Mouse (Mus musculus) midbrain, postnatal 0 days (tissue): ENCODE data around the gene Tjp2. TPM values are rescaled to one million over a fixed set of nuclear protein-coding genes. Genes with fewer than 3 reads are reported as not detected.

Experiments used
- ATAC-seq: fragments of 200-750 bp; cut with Nextera tagmentation; 2 replicates; pipeline ENCODE4 v1.8.0; 2017; ENCODE audit warnings: moderate number of reproducible peaks, mild to moderate bottlenecking, moderate TSS enrichment, moderate library complexity; ENCODE audit not compliant: low FRiP score
- DNase-seq: peaks from one replicate; pipeline ENCODE4 v3.0.0-alpha.2; 2015; ENCODE audit warnings: low spot score
- H3K27ac ChIP-seq: fragments of 300-500 bp; sonication (generic); 2 replicates; pipeline ENCODE4 v1.5.1; 2014; ENCODE audit warnings: low read depth, mild to moderate bottlenecking, low read length, mixed read lengths
- H3K27me3 ChIP-seq: fragments of 300-500 bp; sonication (generic); 2 replicates; pipeline ENCODE4 v1.6.1; 2014; ENCODE audit warnings: low read length, control low read depth, mixed read lengths; ENCODE audit not compliant: insufficient read depth
- H3K36me3 ChIP-seq: fragments of 300-500 bp; sonication (generic); 2 replicates; pipeline ENCODE4 v1.6.1; 2014; ENCODE audit warnings: low read length, control low read depth, mixed read lengths; ENCODE audit not compliant: insufficient read depth
- H3K4me1 ChIP-seq: fragments of 300-500 bp; sonication (generic); 2 replicates; pipeline ENCODE4 v1.6.1; 2014; ENCODE audit warnings: mild to moderate bottlenecking, control low read depth, antibody characterized with exemption, low read length, mixed read lengths; ENCODE audit not compliant: insufficient read depth
- H3K4me2 ChIP-seq: fragments of 300-500 bp; sonication (generic); 2 replicates; pipeline ENCODE4 v1.6.1; 2014; ENCODE audit warnings: low read depth, mild to moderate bottlenecking, low read length, mixed read lengths; ENCODE audit not compliant: poor library complexity, severe bottlenecking
- H3K4me3 ChIP-seq: fragments of 300-500 bp; sonication (generic); 2 replicates; pipeline ENCODE4 v1.5.1; 2014; ENCODE audit warnings: low read depth, mild to moderate bottlenecking, low read length, moderate library complexity
- H3K9ac ChIP-seq: fragments of 300-500 bp; sonication (generic); replicated peaks from 2 replicates; pipeline ENCODE4 v1.6.1; 2014; ENCODE audit warnings: mild to moderate bottlenecking, low read length, moderate library complexity, mixed read lengths; ENCODE audit not compliant: poor library complexity, severe bottlenecking
- H3K9me3 ChIP-seq: fragments of 300-500 bp; sonication (generic); 2 replicates; pipeline ENCODE4 v1.6.1; 2016; ENCODE audit warnings: low read length, control low read depth
- CTCF ChIP-seq: IDR thresholded peaks from 2 replicates; pipeline ENCODE4 v1.5.1; 2016; ENCODE audit warnings: antibody characterized with exemption, mild to moderate bottlenecking
- WGBS: fragments of 180-500 bp; shearing (Covaris S2); extraction: QIAGEN DNeasy Blood & Tissue Kit; methylation state at CpG from one replicate; pipeline ENCODE4 v1.1.7; 2014; 5-methylcytosine and 5-hydroxymethylcytosine counted together
- polyA plus RNA-seq: library from polyadenylated mRNA; unstranded; fragments of >200 nt; fragmentation: Nextera tagmentation; extraction: Ambion mirVana; gene quantifications from 2 replicates; pipeline ENCODE4 v1.2.1, GENCODE M21; 2015
- total RNA-seq: library from RNA; depleted of rRNA; stranded (reverse); fragments of >200 nt; gene quantifications from 2 replicates; pipeline ENCODE4 v1.2.3, GENCODE M21; 2014

Gene Tjp2
- total and polyA plus RNA-seq, 2 experiments from 2014 or later: 11.2 to 18.7 TPM

DNA sequence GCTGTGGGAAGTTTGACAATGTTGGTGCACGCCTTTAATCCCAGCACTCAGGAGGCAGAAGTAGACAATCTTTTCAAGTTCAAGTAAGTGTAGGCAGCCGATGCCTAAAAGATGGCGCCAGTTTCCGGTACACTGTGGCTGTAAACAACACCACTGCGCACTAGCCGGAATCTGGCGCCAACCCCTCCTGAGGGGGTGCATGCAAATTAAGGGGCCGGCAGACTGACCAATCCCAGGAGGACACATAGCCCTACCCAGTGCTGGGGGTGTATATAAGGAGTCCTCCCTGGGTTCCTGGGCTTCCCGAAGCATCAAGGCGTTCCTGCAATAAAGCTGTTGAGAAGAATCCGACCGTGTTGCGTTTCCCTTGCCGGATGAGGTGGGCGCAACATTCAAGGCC is 15.3 kb downstream of the Tjp2 start:
- Histone ChIP-seq H3K9me3 (no peaks in the 10 kb centered on the region), H3K36me3 (no peaks in the 10 kb centered on the region), H3K9ac (no peak overlapping the region), H3K27ac (no peak overlapping the region), H3K4me1 (no peaks in the 10 kb centered on the region), H3K27me3 (no peaks in the 10 kb centered on the region), H3K4me2 (no peak overlapping the region), H3K4me3 (no peak overlapping the region)
- ATAC-seq: no peak
- no peak for DNase-seq
- 95% methylated on average over 15 of the region's 15 CpGs for WGBS
- no peak for TF ChIP-seq CTCF

DNA sequence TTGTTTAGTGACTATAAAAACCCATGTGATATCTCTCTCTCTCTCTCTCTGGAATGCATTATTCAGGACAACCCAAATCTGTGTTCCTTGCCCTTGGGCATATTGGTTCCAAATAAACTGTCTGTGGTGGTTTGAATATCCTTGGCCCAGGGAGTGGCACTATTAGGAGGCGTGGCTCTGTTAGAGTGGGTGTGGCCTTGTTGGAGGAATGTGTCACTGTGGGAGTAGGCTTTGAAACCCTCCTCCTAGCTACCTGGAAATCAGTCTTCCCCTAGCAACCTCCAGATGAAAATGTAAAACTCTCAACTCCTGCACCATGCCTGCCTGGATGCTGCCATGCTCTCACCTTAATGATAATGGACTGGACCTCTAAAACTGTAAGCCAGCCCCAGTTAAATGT is 16.9 kb downstream of the Tjp2 start:
- Histone ChIP-seq H3K27ac (no peak overlapping the region), H3K27me3 (no peaks in the 10 kb centered on the region), H3K4me3 (no peak overlapping the region), H3K4me1 (no peaks in the 10 kb centered on the region), H3K9me3 (no peaks in the 10 kb centered on the region), H3K9ac (no peak overlapping the region), H3K4me2 (no peak overlapping the region), H3K36me3 (no peaks in the 10 kb centered on the region)
- 74% methylated on average over 1 of the region's 1 CpGs for WGBS
- no peak for ATAC-seq
- no peak for TF ChIP-seq CTCF
- DNase-seq: no peak

DNA sequence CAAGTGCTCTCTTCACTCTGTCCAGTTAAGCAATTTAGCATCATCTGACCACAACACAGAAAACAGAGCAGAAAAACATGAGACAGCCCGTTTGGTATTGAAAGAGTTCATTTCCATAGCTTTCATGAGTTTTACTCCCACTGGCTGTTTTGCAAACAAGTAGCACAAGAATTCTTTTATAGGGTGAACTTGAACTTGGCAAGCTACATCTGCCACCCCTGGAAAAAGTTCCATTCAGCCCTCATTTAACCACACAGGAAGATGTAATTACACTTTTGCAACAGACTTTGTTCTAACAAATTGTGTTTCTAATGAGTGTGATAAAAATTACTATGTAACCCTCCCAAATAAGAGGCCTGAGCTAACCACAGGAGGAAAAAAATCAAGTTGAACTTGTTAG is 19.8 kb downstream of the Tjp2 start:
- no peaks in the 10 kb centered on the region for H3K4me1 ChIP-seq
- H3K9me3 ChIP-seq: no peaks in the 10 kb centered on the region
- H3K9ac ChIP-seq: no peak overlapping the region
- H3K4me2 ChIP-seq: no peak overlapping the region
- no peak overlapping the region for H3K4me3 ChIP-seq
- DNase-seq (no peak), ATAC-seq (no peak)
- no peak for TF ChIP-seq CTCF
- 42% methylated on average over 1 of the region's 1 CpGs for WGBS
- no peaks in the 10 kb centered on the region for H3K27me3 ChIP-seq
- no peaks in the 10 kb centered on the region for H3K36me3 ChIP-seq
- H3K27ac ChIP-seq: no peak overlapping the region

DNA sequence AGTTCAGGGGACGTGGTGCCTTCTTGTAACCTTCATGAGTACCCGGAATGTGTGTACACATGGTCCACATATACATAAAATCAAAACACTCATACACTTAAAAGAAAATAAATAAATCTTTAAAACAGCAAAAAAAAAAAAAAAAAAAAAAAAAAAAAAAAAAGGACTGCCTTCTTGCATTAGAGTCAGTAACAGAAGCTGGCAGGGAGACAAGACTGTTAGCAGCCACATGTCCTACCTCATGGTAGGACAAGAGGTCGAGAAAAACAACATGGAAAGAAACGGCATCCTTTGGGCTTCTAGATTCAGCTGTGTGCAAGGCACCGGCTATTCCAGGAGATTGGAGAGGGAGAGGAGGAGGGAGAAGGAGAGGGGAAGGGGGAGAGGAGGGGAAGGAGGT is 23.0 kb downstream of the Tjp2 start:
- Histone ChIP-seq H3K4me3 (no peak overlapping the region), H3K9ac (no peak overlapping the region), H3K27ac (no peak overlapping the region), H3K27me3 (no peaks in the 10 kb centered on the region), H3K9me3 (no peaks in the 10 kb centered on the region), H3K36me3 (no peaks in the 10 kb centered on the region), H3K4me2 (no peak overlapping the region), H3K4me1 (no peaks in the 10 kb centered on the region)
- DNase-seq (no peak), ATAC-seq (no peak)
- 89% methylated on average over 5 of the region's 5 CpGs for WGBS
- no peak for TF ChIP-seq CTCF

DNA sequence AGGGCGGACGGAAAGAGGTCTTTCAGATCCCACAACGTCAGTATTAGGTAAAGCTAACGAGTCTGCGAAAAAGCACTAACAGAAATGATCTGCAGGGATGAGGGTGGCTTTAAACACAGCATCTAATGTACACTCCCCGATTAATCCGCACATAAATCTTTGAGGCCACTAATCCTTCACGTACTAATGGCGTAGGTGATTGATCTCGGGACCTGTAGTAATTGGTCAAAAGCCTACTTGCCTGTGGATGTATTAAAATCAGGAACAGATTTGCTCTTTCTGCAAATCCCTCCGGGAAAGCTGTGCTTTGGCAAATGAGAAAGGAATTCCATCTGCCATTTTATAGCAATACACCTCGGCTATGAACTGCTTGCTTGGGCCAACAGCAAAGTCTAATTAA is 24.3 kb downstream of the Tjp2 start:
- no peaks in the 10 kb centered on the region for H3K36me3 ChIP-seq
- H3K4me1 ChIP-seq: no peaks in the 10 kb centered on the region
- H3K27me3 ChIP-seq: no peaks in the 10 kb centered on the region
- H3K9ac ChIP-seq: no peak overlapping the region
- ATAC-seq (no peak), DNase-seq (no peak)
- no peaks in the 10 kb centered on the region for H3K9me3 ChIP-seq
- no peak overlapping the region for H3K4me3 ChIP-seq
- H3K27ac ChIP-seq: no peak overlapping the region
- TF ChIP-seq CTCF: no peak
- 49% methylated on average over 12 of the region's 12 CpGs for WGBS
- H3K4me2 ChIP-seq: no peak overlapping the region

DNA sequence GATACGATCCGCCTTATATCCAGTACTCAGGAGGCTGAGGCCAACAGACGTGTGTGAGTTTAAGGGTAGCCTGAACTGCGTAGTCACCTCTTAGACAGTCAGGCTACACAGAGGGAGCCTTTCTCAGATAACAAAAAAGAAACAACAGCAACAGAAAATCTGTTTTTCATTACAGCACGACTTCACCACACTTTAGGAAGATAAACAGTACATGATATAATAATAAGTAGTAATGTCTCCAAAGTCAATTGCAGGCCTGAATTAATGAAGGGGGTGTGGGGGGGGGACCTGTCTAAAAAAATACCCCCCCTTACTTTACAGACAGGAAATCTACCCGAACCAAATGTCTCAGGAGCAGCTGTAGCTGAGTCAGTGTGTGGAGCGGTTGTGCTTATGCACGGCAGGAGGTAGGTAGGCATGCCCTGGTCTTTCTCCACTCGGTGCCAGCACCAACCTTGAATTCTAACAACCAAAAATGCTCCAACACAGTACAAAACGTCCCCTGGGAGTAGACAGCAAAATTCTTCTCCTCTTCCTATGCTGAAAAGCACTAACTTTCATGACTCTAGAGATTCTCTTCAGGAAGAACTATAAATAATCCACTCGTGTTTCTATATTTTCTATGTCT is 26.0 kb downstream of the Tjp2 start:
- Histone ChIP-seq H3K9ac (no peak overlapping the region), H3K9me3 (no peaks in the 10 kb centered on the region), H3K4me2 (no peak overlapping the region), H3K4me3 (no peak overlapping the region), H3K36me3 (no peaks in the 10 kb centered on the region), H3K27me3 (no peaks in the 10 kb centered on the region), H3K4me1 (no peaks in the 10 kb centered on the region), H3K27ac (no peak overlapping the region)
- TF ChIP-seq CTCF: no peak
- 79% methylated on average over 11 of the region's 11 CpGs for WGBS
- ATAC-seq (no peak), DNase-seq (no peak)
